Mouse (Mus musculus) hindbrain, embryonic 14.5 days (tissue): ENCODE data around the gene Lyar. TPM values are rescaled to one million over a fixed set of nuclear protein-coding genes. Genes with fewer than 3 reads are reported as not detected.

Source experiments
- polyA plus RNA-seq: library from polyadenylated mRNA; unstranded; fragments of >200 nt; fragmentation: Nextera tagmentation; extraction: Ambion mirVana; gene quantifications from 2 replicates; pipeline ENCODE4 v1.2.1, GENCODE M21; 2014

Lyar gene
- polyA plus RNA-seq, 1 experiment from 2014 or later = 33.5 TPM

Other genes with a start within 250 kb of the Lyar start
- gene Stx18, start 181.7 kb upstream of the Lyar start, polyA plus RNA-seq = 35.1 and 38.5 TPM in 2 replicates
- 311 and 362 TPM in 2 replicates for gene Nsg1, start 60.6 kb upstream of the Lyar start, polyA plus RNA-seq
- 17.8 TPM in 2 replicates for gene Zbtb49, start within 50 bp of the Lyar start, polyA plus RNA-seq
- gene Tmem128, start 39.7 kb downstream of the Lyar start, polyA plus RNA-seq = 99.6 and 102 TPM in 2 replicates
- not detected in 2 replicates for gene Otop1, start 55.5 kb downstream of the Lyar start, polyA plus RNA-seq
- gene Drd5, start 98.9 kb downstream of the Lyar start, polyA plus RNA-seq = 0.46 and 0.69 TPM in 2 replicates